Mouse (Mus musculus): ENCODE data around the gene Spem2.

GRCm38 (mm10) chr11:69858113-69858998 lies 40.1 kb upstream of the Spem2 start, which contains the start of gene Tnk1:
- no peak for TF ChIP-seq CTCF (IDR thresholded peaks at IDR 0.05)
- TF ChIP-seq EP300 (IDR thresholded peaks at IDR 0.05) = no peak; the same call in 1 of the 2 replicates
